Mouse (Mus musculus): ENCODE results near the gene Ccr6. TPM values are rescaled to one million over a fixed set of nuclear protein-coding genes. Genes with fewer than 3 reads are reported as not detected.

Gene Ccr6
- polyA plus RNA-seq, 1 experiment from 2014 or later = not detected

- no peaks in the 10 kb centered on the region for H3K4me1 ChIP-seq (ENCODE audit: control insufficient read depth, insufficient read depth, low read length)
- no peak overlapping the region for H3K9ac ChIP-seq (ENCODE audit: low read depth, low read length)
- 56% methylated on average over 4 of the region's 4 CpGs for WGBS (ENCODE audit: insufficient replicate concordance)
- no peak overlapping the region for H3K4me2 ChIP-seq
- no peaks in the 10 kb centered on the region for H3K9me3 ChIP-seq (replicated peaks; ENCODE audit: control insufficient read depth, low read length)
- no peaks in the 10 kb centered on the region for H3K36me3 ChIP-seq (ENCODE audit: control insufficient read depth, insufficient read depth, low read length)
- 0 out of 2 replicates have a peak, but pooled peaks cover 3% of the 10 kb centered on the region for H3K27me3 ChIP-seq (ENCODE audit: control insufficient read depth, insufficient read depth, low read length)
- no peak overlapping the region for H3K4me3 ChIP-seq (ENCODE audit: low read depth, low read length)
- no peak overlapping the region for H3K27ac ChIP-seq (ENCODE audit: low read depth, low read length)
- no peak for ATAC-seq (replicated peaks; ENCODE audit: insufficient number of reproducible peaks, low FRiP score, low TSS enrichment)
Observed at GRCm38 (mm10) chr17:8240517-8240916, 4.7 kb downstream of the Ccr6 start.

GRCm38 (mm10) chr17:8241645-8242044 is 5.8 kb downstream of the Ccr6 start:
- Histone ChIP-seq H3K27me3 (ENCODE audit: control insufficient read depth, insufficient read depth, low read length) (0 out of 2 replicates have a peak, but pooled peaks cover 3% of the 10 kb centered on the region), H3K27ac (ENCODE audit: low read depth, low read length) (no peak overlapping the region), H3K9me3 (replicated peaks; ENCODE audit: control insufficient read depth, low read length) (no peaks in the 10 kb centered on the region), H3K4me2 (no peak overlapping the region), H3K4me1 (ENCODE audit: control insufficient read depth, insufficient read depth, low read length) (no peaks in the 10 kb centered on the region), H3K9ac (ENCODE audit: low read depth, low read length) (no peak overlapping the region), H3K4me3 (ENCODE audit: low read depth, low read length) (no peak overlapping the region), H3K36me3 (ENCODE audit: control insufficient read depth, insufficient read depth, low read length) (no peaks in the 10 kb centered on the region)
- WGBS (ENCODE audit: insufficient replicate concordance) = 72% methylated on average over 12 of the region's 12 CpGs
- ATAC-seq (replicated peaks; ENCODE audit: insufficient number of reproducible peaks, low FRiP score, low TSS enrichment) = no peak

DNA sequence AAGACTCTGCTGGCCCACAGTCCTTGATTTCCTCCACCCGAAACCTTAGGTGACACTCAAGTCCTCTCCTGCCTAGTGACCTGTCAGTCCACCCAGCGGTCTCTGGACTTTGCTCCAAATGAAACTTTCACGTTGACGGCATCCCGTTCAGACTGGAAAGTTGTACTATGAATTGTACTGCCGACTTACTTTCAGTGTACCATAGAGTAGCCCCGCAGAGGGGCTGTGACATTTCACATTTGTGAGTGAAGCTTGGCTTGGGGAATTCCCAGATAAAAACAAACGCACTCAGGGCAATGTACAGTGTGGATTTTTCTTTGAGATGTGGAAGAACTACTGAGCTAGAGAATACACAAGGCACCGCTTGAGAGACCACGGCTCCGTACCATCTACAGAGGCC is 6.3 kb downstream of the Ccr6 start:
- WGBS (ENCODE audit: insufficient replicate concordance) = 82% methylated on average over 11 of the region's 11 CpGs
- Histone ChIP-seq H3K9me3 (replicated peaks; ENCODE audit: control insufficient read depth, low read length) (no peaks in the 10 kb centered on the region), H3K4me1 (ENCODE audit: control insufficient read depth, insufficient read depth, low read length) (no peaks in the 10 kb centered on the region), H3K4me2 (no peak overlapping the region), H3K4me3 (ENCODE audit: low read depth, low read length) (no peak overlapping the region), H3K27me3 (ENCODE audit: control insufficient read depth, insufficient read depth, low read length) (0 out of 2 replicates have a peak, but pooled peaks cover 7% of the 10 kb centered on the region), H3K9ac (ENCODE audit: low read depth, low read length) (no peak overlapping the region), H3K36me3 (ENCODE audit: control insufficient read depth, insufficient read depth, low read length) (no peaks in the 10 kb centered on the region), H3K27ac (ENCODE audit: low read depth, low read length) (no peak overlapping the region)
- no peak for ATAC-seq (replicated peaks; ENCODE audit: insufficient number of reproducible peaks, low FRiP score, low TSS enrichment)

GRCm38 (mm10) chr17:8244124-8244523 is 8.3 kb downstream of the Ccr6 start:
- ATAC-seq (replicated peaks; ENCODE audit: insufficient number of reproducible peaks, low FRiP score, low TSS enrichment) = no peak
- no peaks in the 10 kb centered on the region for H3K4me1 ChIP-seq (ENCODE audit: control insufficient read depth, insufficient read depth, low read length)
- H3K27me3 ChIP-seq (ENCODE audit: control insufficient read depth, insufficient read depth, low read length) = 0 out of 2 replicates have a peak, but pooled peaks cover 7% of the 10 kb centered on the region
- H3K9me3 ChIP-seq (replicated peaks; ENCODE audit: control insufficient read depth, low read length) = no peaks in the 10 kb centered on the region
- 66% methylated on average over 2 of the region's 2 CpGs for WGBS (ENCODE audit: insufficient replicate concordance)
- no peaks in the 10 kb centered on the region for H3K36me3 ChIP-seq (ENCODE audit: control insufficient read depth, insufficient read depth, low read length)
- H3K4me2 ChIP-seq = no peak overlapping the region
- no peak overlapping the region for H3K27ac ChIP-seq (ENCODE audit: low read depth, low read length)
- no peak overlapping the region for H3K9ac ChIP-seq (ENCODE audit: low read depth, low read length)
- H3K4me3 ChIP-seq (ENCODE audit: low read depth, low read length) = no peak overlapping the region

GRCm38 (mm10) chr17:8246102-8246754 is 10.4 kb downstream of the Ccr6 start:
- 79% methylated on average over 4 of the region's 4 CpGs for WGBS (ENCODE audit: insufficient replicate concordance)
- Histone ChIP-seq H3K9ac (ENCODE audit: low read depth, low read length) (no peak overlapping the region), H3K4me1 (ENCODE audit: control insufficient read depth, insufficient read depth, low read length) (no peaks in the 10 kb centered on the region), H3K27me3 (ENCODE audit: control insufficient read depth, insufficient read depth, low read length) (0 out of 2 replicates have a peak, but pooled peaks cover 9% of the 10 kb centered on the region), H3K27ac (ENCODE audit: low read depth, low read length) (no peak overlapping the region), H3K4me3 (ENCODE audit: low read depth, low read length) (no peak overlapping the region), H3K9me3 (replicated peaks; ENCODE audit: control insufficient read depth, low read length) (no peaks in the 10 kb centered on the region), H3K4me2 (no peak overlapping the region), H3K36me3 (ENCODE audit: control insufficient read depth, insufficient read depth, low read length) (no peaks in the 10 kb centered on the region)
- ATAC-seq (replicated peaks; ENCODE audit: insufficient number of reproducible peaks, low FRiP score, low TSS enrichment) = no peak

DNA sequence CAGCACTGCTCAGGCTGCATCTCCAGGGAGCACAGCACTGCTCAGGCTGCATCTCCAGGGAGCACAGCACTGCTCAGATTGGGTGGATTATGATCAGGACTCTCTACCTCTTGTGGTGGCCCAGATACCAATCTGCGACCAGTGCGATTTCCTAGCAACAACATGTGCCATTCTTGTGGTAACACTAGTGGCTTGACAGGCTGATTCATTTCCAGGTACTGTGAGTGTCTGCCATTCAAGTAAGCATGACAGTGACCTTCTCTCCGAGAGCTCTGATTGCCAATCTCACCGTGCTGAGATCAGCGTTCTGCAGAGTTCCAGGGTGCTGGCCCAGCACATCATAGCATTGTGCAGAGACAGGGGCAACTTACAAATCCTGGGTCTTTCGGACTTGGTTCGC is 15.9 kb downstream of the Ccr6 start:
- no peak overlapping the region for H3K4me2 ChIP-seq
- no peaks in the 10 kb centered on the region for H3K36me3 ChIP-seq (ENCODE audit: control insufficient read depth, insufficient read depth, low read length)
- H3K27ac ChIP-seq (ENCODE audit: low read depth, low read length) = no peak overlapping the region
- 85% methylated on average over 7 of the region's 7 CpGs for WGBS (ENCODE audit: insufficient replicate concordance)
- 0 out of 2 replicates have a peak, but pooled peaks cover 6% of the 10 kb centered on the region for H3K27me3 ChIP-seq (ENCODE audit: control insufficient read depth, insufficient read depth, low read length)
- no peaks in the 10 kb centered on the region for H3K9me3 ChIP-seq (replicated peaks; ENCODE audit: control insufficient read depth, low read length)
- no peak for ATAC-seq (replicated peaks; ENCODE audit: insufficient number of reproducible peaks, low FRiP score, low TSS enrichment)
- H3K9ac ChIP-seq (ENCODE audit: low read depth, low read length) = no peak overlapping the region
- H3K4me1 ChIP-seq (ENCODE audit: control insufficient read depth, insufficient read depth, low read length) = no peaks in the 10 kb centered on the region
- no peak overlapping the region for H3K4me3 ChIP-seq (ENCODE audit: low read depth, low read length)

DNA sequence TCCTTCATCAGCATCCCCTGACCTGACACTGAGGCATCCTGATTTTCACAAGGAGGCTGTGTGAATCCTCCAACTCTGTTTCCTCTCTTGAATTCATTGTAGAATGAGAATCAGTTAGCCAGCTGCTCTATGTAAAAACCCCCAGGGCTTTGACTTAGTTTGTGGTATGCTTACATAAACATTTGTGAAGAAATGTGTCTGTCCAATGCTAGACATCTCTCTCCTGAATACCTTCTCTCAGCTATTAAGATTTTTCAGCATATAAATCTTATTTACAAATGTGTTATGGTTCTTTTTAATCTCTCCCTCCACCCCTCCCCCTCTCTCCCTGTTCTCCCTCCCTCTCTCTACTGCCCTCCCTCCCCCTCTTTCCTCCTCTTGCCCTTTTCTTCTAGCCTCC is 18.4 kb downstream of the Ccr6 start:
- Histone ChIP-seq H3K9ac (ENCODE audit: low read depth, low read length) (no peak overlapping the region), H3K36me3 (ENCODE audit: control insufficient read depth, insufficient read depth, low read length) (no peaks in the 10 kb centered on the region), H3K27me3 (ENCODE audit: control insufficient read depth, insufficient read depth, low read length) (peaks cover under 1% of the 10 kb centered on the region; the same call in 1 of the 2 replicates), H3K4me1 (ENCODE audit: control insufficient read depth, insufficient read depth, low read length) (no peaks in the 10 kb centered on the region), H3K4me2 (no peak overlapping the region), H3K27ac (ENCODE audit: low read depth, low read length) (no peak overlapping the region), H3K4me3 (ENCODE audit: low read depth, low read length) (no peak overlapping the region), H3K9me3 (replicated peaks; ENCODE audit: control insufficient read depth, low read length) (no peaks in the 10 kb centered on the region)
- no peak for ATAC-seq (replicated peaks; ENCODE audit: insufficient number of reproducible peaks, low FRiP score, low TSS enrichment)

GRCm38 (mm10) chr17:8254914-8255313 is 19.1 kb downstream of the Ccr6 start:
- H3K36me3 ChIP-seq (ENCODE audit: control insufficient read depth, insufficient read depth, low read length) = no peaks in the 10 kb centered on the region
- H3K27ac ChIP-seq (ENCODE audit: low read depth, low read length) = no peak overlapping the region
- H3K4me1 ChIP-seq (ENCODE audit: control insufficient read depth, insufficient read depth, low read length) = no peaks in the 10 kb centered on the region
- ATAC-seq (replicated peaks; ENCODE audit: insufficient number of reproducible peaks, low FRiP score, low TSS enrichment) = no peak
- no peak overlapping the region for H3K4me3 ChIP-seq (ENCODE audit: low read depth, low read length)
- peaks cover 2% of the 10 kb centered on the region; the same call in 1 of the 2 replicates for H3K27me3 ChIP-seq (ENCODE audit: control insufficient read depth, insufficient read depth, low read length)
- H3K9ac ChIP-seq (ENCODE audit: low read depth, low read length) = no peak overlapping the region
- no peak overlapping the region for H3K4me2 ChIP-seq
- WGBS (ENCODE audit: insufficient replicate concordance) = 58% methylated on average over 3 of the region's 3 CpGs
- no peaks in the 10 kb centered on the region for H3K9me3 ChIP-seq (replicated peaks; ENCODE audit: control insufficient read depth, low read length)

DNA sequence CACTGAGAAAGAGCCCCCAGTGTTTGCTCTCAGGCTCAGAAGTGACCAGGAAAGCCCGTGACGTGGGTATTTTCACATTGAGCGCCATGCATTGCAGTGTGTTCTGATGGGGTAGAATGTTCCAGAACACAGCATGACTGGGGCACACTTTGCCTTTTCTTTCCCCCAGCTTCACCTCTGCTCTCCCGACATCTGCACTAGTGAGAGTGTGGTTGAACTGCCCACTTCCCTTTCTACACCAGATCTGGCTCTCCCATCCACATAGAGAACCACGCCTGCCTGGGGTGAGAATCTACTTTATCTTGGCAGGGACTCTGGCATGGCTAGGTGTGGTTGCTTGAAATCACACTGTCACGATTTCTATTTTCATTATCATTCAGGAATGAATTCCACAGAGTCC is 19.7 kb downstream of the Ccr6 start:
- Histone ChIP-seq H3K4me2 (no peak overlapping the region), H3K4me3 (ENCODE audit: low read depth, low read length) (no peak overlapping the region), H3K4me1 (ENCODE audit: control insufficient read depth, insufficient read depth, low read length) (no peaks in the 10 kb centered on the region), H3K9ac (ENCODE audit: low read depth, low read length) (no peak overlapping the region), H3K27me3 (ENCODE audit: control insufficient read depth, insufficient read depth, low read length) (peaks cover 2% of the 10 kb centered on the region; the same call in 1 of the 2 replicates), H3K27ac (ENCODE audit: low read depth, low read length) (no peak overlapping the region), H3K36me3 (ENCODE audit: control insufficient read depth, insufficient read depth, low read length) (no peaks in the 10 kb centered on the region), H3K9me3 (replicated peaks; ENCODE audit: control insufficient read depth, low read length) (no peaks in the 10 kb centered on the region)
- WGBS (ENCODE audit: insufficient replicate concordance) = 74% methylated on average over 6 of the region's 6 CpGs
- ATAC-seq (replicated peaks; ENCODE audit: insufficient number of reproducible peaks, low FRiP score, low TSS enrichment) = no peak
